Mouse (Mus musculus): ENCODE results near the gene Sirpb1a.
"Not testable (repeated sequence)": the region's sequence is repeated elsewhere in the genome, so short reads cannot be mapped to it uniquely, and the experiment has no call there.

Gene Sirpb1a

DNA sequence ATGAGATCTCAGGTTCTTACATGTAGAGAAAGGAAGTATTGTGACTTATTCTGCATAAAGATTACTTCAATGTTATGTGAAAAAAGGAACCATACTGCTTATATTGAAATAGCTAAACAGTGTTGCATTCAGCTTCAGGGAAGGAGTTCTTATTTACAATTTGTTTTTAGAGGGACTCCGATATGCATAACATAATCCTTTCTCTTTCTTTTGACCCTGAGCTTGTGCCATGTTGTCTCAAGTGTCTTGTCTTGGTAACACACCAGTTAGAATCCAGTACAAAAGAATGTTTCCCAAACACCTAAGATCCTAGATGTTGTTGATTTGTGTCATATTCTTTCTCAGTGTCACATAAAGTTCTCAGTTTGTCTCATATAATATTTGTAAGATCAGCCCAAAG lies at the start of gene Sirpb1a:
Sirpb1a (minus strand) TSS at position 74 of the 400 bp plus-strand sequence.
- H3K36me3 ChIP-seq (ENCODE audit: insufficient read depth, low read length); H3K27me3 ChIP-seq (ENCODE audit: insufficient read depth, low read length): not testable (repeated sequence)

DNA sequence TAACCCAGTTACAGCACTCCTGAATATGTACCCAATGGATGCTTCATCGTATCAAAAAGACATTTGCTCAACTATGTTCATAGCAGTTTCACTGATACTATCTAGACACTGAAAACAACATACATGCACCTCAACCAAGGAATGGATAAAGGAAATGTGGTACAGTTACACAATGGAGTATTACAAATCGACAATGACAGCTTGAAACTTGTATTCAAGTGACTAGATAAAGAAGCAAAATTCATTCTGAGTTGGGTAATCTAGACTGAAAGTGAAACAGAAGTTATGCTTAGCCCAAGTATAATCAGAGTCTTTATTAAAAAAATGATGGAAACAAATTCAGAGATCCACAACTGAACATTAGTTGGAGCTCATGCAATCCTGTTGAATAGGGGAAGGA lies 48.5 kb upstream of the Sirpb1a start:
- H3K4me3 ChIP-seq (replicated peaks; ENCODE audit: low read length); H3K36me3 ChIP-seq (ENCODE audit: insufficient read depth, low read length); H3K9me3 ChIP-seq (ENCODE audit: low read length); H3K4me1 ChIP-seq (replicated peaks; ENCODE audit: low read depth, low read length); H3K27me3 ChIP-seq (ENCODE audit: insufficient read depth, low read length): not testable (repeated sequence)

More for the DNA sequence above, at the start of gene Sirpb1a:
- not testable (repeated sequence) for H3K4me3 ChIP-seq (replicated peaks; ENCODE audit: low read length); H3K9me3 ChIP-seq (ENCODE audit: low read length); H3K4me1 ChIP-seq (replicated peaks; ENCODE audit: low read depth, low read length)

DNA sequence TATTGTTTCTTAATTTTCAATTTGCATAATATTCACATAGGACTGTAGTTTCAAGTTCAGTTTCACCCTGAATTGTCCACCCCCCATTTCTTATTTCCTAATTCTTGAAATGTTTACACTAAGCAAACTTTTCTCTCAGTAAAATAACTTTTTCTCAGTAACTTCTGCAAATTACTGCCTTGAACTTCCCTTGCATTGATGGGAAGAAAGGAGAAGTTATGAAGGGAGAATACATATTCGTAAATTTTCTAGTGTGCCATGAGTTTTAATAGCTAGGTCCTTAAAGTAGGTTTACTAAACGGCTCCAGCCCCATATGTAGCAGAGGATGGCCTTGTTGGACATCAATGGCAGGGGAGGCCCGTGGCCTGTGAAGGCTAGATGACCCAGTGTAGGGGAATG lies 43.8 kb upstream of the Sirpb1a start:
- not testable (repeated sequence) for H3K4me1 ChIP-seq (replicated peaks; ENCODE audit: low read depth, low read length); H3K36me3 ChIP-seq (ENCODE audit: insufficient read depth, low read length); H3K27me3 ChIP-seq (ENCODE audit: insufficient read depth, low read length); H3K9me3 ChIP-seq (ENCODE audit: low read length); H3K4me3 ChIP-seq (replicated peaks; ENCODE audit: low read length)

DNA sequence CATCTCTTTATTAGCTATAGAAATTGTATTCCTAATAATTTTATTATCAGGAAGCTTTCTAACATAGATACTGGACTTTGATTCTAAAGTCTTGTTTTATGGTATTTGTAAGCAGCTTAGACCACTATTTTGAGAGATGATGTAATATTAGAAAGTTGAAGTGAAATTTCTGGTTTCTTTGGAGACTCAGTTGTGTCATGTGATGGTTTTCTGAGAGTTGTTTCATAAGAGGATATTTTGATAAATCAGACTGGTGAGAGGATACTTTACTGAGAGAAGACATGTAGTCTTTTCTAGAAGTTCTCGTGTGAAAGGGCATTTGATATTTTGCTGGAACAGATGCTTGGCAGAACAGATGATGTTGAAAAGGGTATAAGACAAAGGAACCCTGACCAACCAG lies 17.6 kb upstream of the Sirpb1a start:
- H3K36me3 ChIP-seq (ENCODE audit: insufficient read depth, low read length); H3K27me3 ChIP-seq (ENCODE audit: insufficient read depth, low read length); H3K9me3 ChIP-seq (ENCODE audit: low read length); H3K4me3 ChIP-seq (replicated peaks; ENCODE audit: low read length); H3K4me1 ChIP-seq (replicated peaks; ENCODE audit: low read depth, low read length): not testable (repeated sequence)

DNA sequence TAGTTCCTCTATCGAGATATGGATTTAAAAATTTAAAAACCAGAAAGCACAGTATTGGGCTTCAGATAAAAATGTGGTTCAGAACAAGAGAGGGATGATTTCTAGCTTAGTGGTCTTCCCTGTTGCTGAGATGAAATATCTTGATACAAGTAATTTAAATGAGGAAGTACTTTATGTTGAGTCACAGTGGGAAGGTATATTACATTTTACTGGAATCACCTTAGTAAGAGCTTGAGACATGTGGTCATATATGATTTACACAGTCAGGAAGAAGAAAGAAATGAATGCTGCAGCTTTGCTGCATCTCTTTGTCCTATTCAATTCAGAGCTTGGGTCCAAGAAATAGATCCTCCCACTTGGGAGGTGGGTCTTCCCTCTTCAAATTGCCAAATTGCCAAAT lies 13.5 kb upstream of the Sirpb1a start:
- H3K4me1 ChIP-seq (replicated peaks; ENCODE audit: low read depth, low read length); H3K27me3 ChIP-seq (ENCODE audit: insufficient read depth, low read length); H3K4me3 ChIP-seq (replicated peaks; ENCODE audit: low read length); H3K36me3 ChIP-seq (ENCODE audit: insufficient read depth, low read length): not testable (repeated sequence)
- H3K9me3 ChIP-seq (ENCODE audit: low read length) = peaks cover 25% of the 10 kb centered on the region

DNA sequence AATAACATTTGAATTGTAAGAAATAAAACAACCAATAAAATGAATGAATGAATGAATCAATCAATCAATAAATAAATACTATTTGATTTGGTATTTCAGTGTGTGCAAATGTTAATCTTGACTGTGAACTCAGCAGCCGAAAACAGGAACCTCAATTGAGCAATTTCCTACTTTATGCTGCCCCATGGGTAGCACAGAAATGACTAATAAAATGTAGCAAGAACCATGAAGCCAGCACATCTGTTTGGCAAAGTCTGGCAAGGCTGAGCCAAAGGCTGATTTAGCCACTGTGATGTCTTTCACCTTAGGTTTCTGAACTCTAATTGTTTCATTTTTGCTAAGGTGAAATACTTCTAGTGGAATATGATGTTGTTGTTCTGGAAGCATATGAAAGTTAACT lies 1.6 kb upstream of the Sirpb1a start:
- Histone ChIP-seq H3K9me3 (ENCODE audit: low read length) (no peaks in the 10 kb centered on the region), H3K4me3 (replicated peaks; ENCODE audit: low read length) (no peak overlapping the region), H3K27me3 (ENCODE audit: insufficient read depth, low read length) (no peaks in the 10 kb centered on the region), H3K4me1 (replicated peaks; ENCODE audit: low read depth, low read length) (no peaks in the 10 kb centered on the region), H3K36me3 (ENCODE audit: insufficient read depth, low read length) (no peaks in the 10 kb centered on the region)
- no peak for TF ChIP-seq CTCF (conservative IDR thresholded peaks at IDR 0.05; ENCODE audit: low read length)
- TF ChIP-seq NANOG (IDR thresholded peaks at IDR 0.05; ENCODE audit: borderline replicate concordance, low read length) = no peak
- no peak for TF ChIP-seq POU5F1 (IDR thresholded peaks at IDR 0.05; ENCODE audit: borderline replicate concordance, low read length)

DNA sequence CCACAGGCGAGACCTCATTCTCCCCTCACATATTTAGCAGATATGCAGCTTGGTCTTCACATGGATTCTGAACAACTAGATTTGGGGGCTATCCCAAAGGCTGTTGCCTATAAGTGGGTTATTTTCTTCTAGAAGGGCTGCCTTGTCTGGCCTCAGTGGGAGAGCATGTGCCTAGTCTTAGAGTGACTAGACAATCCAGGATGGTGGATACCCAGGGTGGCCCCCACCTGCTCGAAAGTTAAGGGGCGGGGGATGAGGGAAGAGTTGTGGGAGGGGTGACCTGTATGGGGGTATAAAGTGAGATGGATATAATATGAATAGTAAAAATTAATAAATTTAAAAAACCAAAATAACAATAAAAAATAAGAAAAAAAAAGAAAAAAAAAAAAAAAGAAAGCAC lies 70.6 kb downstream of the Sirpb1a start:
- not testable (repeated sequence) for H3K27me3 ChIP-seq (ENCODE audit: insufficient read depth, low read length); H3K4me1 ChIP-seq (replicated peaks; ENCODE audit: low read depth, low read length); H3K9me3 ChIP-seq (ENCODE audit: low read length); H3K4me3 ChIP-seq (replicated peaks; ENCODE audit: low read length); H3K36me3 ChIP-seq (ENCODE audit: insufficient read depth, low read length)

DNA sequence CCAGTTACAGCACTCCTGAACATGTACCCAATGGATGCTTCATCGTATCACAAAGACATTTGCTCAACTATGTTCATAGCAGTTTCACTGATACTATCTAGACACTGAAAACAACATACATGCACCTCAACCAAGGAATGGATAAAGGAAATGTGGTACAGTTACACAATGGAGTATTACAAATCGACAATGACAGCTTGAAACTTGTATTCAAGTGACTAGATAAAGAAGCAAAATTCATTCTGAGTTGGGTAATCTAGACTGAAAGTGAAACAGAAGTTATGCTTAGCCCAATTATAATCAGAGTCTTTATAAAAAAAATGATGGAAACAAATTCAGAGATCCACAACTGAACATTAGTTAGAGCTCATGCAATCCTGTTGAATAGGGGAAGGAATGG lies 76.0 kb downstream of the Sirpb1a start:
- not testable (repeated sequence) for H3K27me3 ChIP-seq (ENCODE audit: insufficient read depth, low read length); H3K4me3 ChIP-seq (replicated peaks; ENCODE audit: low read length); H3K36me3 ChIP-seq (ENCODE audit: insufficient read depth, low read length); H3K4me1 ChIP-seq (replicated peaks; ENCODE audit: low read depth, low read length); H3K9me3 ChIP-seq (ENCODE audit: low read length)

DNA sequence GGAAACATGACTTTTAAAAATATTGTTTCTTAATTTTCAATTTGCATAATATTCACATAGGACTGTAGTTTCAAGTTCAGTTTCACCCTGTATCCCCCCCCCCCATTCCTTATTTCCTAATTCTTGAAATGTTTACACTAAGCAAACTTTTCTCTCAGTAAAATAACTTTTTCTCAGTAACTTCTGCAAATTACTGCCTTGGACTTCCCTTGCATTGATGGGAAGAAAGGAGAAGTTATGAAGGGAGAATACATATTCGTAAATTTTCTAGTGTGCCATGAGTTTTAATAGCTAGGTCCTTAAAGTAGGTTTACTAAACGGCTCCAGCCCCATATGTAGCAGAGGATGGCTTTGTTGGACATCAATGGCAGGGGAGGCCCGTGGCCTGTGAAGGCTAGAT lies 80.7 kb downstream of the Sirpb1a start:
- H3K4me3 ChIP-seq (replicated peaks; ENCODE audit: low read length); H3K4me1 ChIP-seq (replicated peaks; ENCODE audit: low read depth, low read length); H3K27me3 ChIP-seq (ENCODE audit: insufficient read depth, low read length); H3K36me3 ChIP-seq (ENCODE audit: insufficient read depth, low read length); H3K9me3 ChIP-seq (ENCODE audit: low read length): not testable (repeated sequence)

DNA sequence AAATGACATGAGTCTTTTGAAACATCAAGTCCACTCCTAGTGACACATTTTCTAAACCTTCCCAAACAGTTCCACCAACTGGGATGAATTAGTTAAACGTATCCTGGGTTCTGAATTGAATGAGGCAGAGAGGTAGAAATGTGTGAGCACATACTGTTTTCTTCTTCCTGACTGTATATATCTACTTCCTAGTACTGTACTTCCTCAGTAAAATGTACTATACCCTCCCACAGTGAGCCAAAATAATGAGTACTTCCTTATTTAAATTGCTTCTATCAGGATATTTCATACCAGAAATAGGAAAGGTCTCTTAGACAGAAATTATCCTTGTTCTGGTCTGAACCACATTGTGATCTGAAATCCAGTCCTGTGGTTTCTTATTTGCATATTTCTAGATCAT lies 86.0 kb downstream of the Sirpb1a start:
- no peak overlapping the region for H3K4me3 ChIP-seq (replicated peaks; ENCODE audit: low read length)
- no peaks in the 10 kb centered on the region for H3K4me1 ChIP-seq (replicated peaks; ENCODE audit: low read depth, low read length)
- no peak for TF ChIP-seq NANOG (IDR thresholded peaks at IDR 0.05; ENCODE audit: borderline replicate concordance, low read length)
- TF ChIP-seq CTCF (conservative IDR thresholded peaks at IDR 0.05; ENCODE audit: low read length) = no peak
- no peak for TF ChIP-seq POU5F1 (IDR thresholded peaks at IDR 0.05; ENCODE audit: borderline replicate concordance, low read length)
- H3K36me3 ChIP-seq (ENCODE audit: insufficient read depth, low read length) = no peaks in the 10 kb centered on the region
- H3K27me3 ChIP-seq (ENCODE audit: insufficient read depth, low read length) = no peaks in the 10 kb centered on the region
- H3K9me3 ChIP-seq (ENCODE audit: low read length) = peaks cover 20% of the 10 kb centered on the region

DNA sequence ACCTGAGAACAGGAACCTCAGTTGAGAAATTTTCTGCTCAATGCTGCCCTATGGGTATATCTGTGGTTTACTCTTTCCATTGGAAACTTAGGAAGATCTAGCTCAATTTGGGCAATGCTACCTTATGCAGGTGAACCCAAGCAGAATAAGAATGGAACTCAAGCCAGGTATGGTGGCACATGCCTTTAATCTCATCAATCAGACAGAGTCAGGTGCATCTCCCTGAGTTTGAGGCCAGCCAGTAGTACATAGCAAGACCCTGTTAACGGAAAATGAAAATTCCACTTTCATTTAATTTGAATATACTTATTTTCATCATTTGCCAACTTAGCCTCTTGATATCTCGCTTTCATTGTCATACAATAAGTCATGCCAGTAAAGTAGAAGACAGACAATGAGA lies 92.1 kb downstream of the Sirpb1a start:
- H3K4me3 ChIP-seq (replicated peaks; ENCODE audit: low read length) = no peak overlapping the region
- H3K27me3 ChIP-seq (ENCODE audit: insufficient read depth, low read length) = no peaks in the 10 kb centered on the region
- TF ChIP-seq NANOG (IDR thresholded peaks at IDR 0.05; ENCODE audit: borderline replicate concordance, low read length) (no peak), POU5F1 (IDR thresholded peaks at IDR 0.05; ENCODE audit: borderline replicate concordance, low read length) (no peak), CTCF (conservative IDR thresholded peaks at IDR 0.05; ENCODE audit: low read length) (no peak)
- H3K9me3 ChIP-seq (ENCODE audit: low read length) = peaks cover 34% of the 10 kb centered on the region
- no peaks in the 10 kb centered on the region for H3K4me1 ChIP-seq (replicated peaks; ENCODE audit: low read depth, low read length)
- H3K36me3 ChIP-seq (ENCODE audit: insufficient read depth, low read length) = no peaks in the 10 kb centered on the region
